Mouse (Mus musculus) midbrain, embryonic 15.5 days (tissue): ENCODE results near the gene Ddx4. TPM values are rescaled to one million over a fixed set of nuclear protein-coding genes. Genes with fewer than 3 reads are reported as not detected.
"Not testable (repeated sequence)": the region's sequence is repeated elsewhere in the genome, so short reads cannot be mapped to it uniquely, and the experiment has no call there.

Source experiments
- ATAC-seq: fragments of 200-750 bp; cut with Nextera tagmentation; replicated peaks from 2 replicates; pipeline ENCODE4 v1.8.0; 2017; ENCODE audit warnings: moderate TSS enrichment
- H3K27ac ChIP-seq: fragments of 300-500 bp; sonication (generic); 2 replicates; pipeline ENCODE4 v1.5.1; 2015; ENCODE audit warnings: mild to moderate bottlenecking, inconsistent platforms
- H3K27me3 ChIP-seq: fragments of 300-500 bp; sonication (generic); replicated peaks from 2 replicates; pipeline ENCODE4 v1.6.1; 2015; ENCODE audit warnings: inconsistent platforms
- H3K36me3 ChIP-seq: fragments of 300-500 bp; sonication (generic); replicated peaks from 2 replicates; pipeline ENCODE4 v1.6.1; 2015; ENCODE audit warnings: inconsistent platforms
- H3K4me1 ChIP-seq: fragments of 300-500 bp; sonication (generic); 2 replicates; pipeline ENCODE4 v1.6.1; 2015; ENCODE audit warnings: inconsistent platforms
- H3K4me2 ChIP-seq: fragments of 300-500 bp; sonication (generic); 2 replicates; pipeline ENCODE4 v1.6.1; 2015; ENCODE audit warnings: inconsistent platforms, mild to moderate bottlenecking, moderate library complexity
- H3K4me3 ChIP-seq: fragments of 300-500 bp; sonication (generic); 2 replicates; pipeline ENCODE4 v1.5.1; 2015; ENCODE audit warnings: mild to moderate bottlenecking, inconsistent platforms
- H3K9ac ChIP-seq: fragments of 300-500 bp; sonication (generic); 2 replicates; pipeline ENCODE4 v1.6.1; 2015; ENCODE audit warnings: mild to moderate bottlenecking, inconsistent platforms
- H3K9me3 ChIP-seq: fragments of 300-500 bp; sonication (generic); 2 replicates; pipeline ENCODE4 v1.6.1; 2016; ENCODE audit warnings: inconsistent platforms
- WGBS: fragments of 180-500 bp; shearing (Covaris S2); methylation state at CpG from one replicate; pipeline ENCODE4 v1.1.7; 2015; ENCODE audit warnings: mixed read lengths; 5-methylcytosine and 5-hydroxymethylcytosine counted together
- polyA plus RNA-seq: library from polyadenylated mRNA; unstranded; fragments of >200 nt; fragmentation: Nextera tagmentation; extraction: Ambion mirVana; gene quantifications from 2 replicates; pipeline ENCODE4 v1.2.1, GENCODE M21; 2015

The Ddx4 gene
- polyA plus RNA-seq, 1 experiment from 2014 or later = 0.77 TPM

GRCm38 (mm10) chr13:112580590-112581320 is 71.5 kb downstream of the Ddx4 start:
- Histone ChIP-seq H3K9me3 (no peaks in the 10 kb centered on the region), H3K9ac (no peak overlapping the region), H3K4me1 (no peaks in the 10 kb centered on the region), H3K27me3 (no peaks in the 10 kb centered on the region), H3K36me3 (no peaks in the 10 kb centered on the region), H3K27ac (no peak overlapping the region), H3K4me3 (no peak overlapping the region), H3K4me2 (no peak overlapping the region)
- peak; percentile 39; the same call in 1 of the 2 replicates for ATAC-seq
- 30% methylated on average over 11 of the region's 11 CpGs for WGBS

- H3K27me3 ChIP-seq, H3K9ac ChIP-seq, ATAC-seq: not testable (repeated sequence)
These were observed 74.2 kb downstream of the Ddx4 start for GRCm38 (mm10) chr13:112578041-112578440.

GRCm38 (mm10) chr13:112573800-112574199 is 78.5 kb downstream of the Ddx4 start:
- no peaks in the 10 kb centered on the region for H3K27me3 ChIP-seq
- H3K4me1 ChIP-seq = no peaks in the 10 kb centered on the region
- no peak overlapping the region for H3K4me2 ChIP-seq
- no peak overlapping the region for H3K9ac ChIP-seq
- H3K27ac ChIP-seq = no peak overlapping the region
- H3K36me3 ChIP-seq = no peaks in the 10 kb centered on the region
- no peak for ATAC-seq
- no peak overlapping the region for H3K4me3 ChIP-seq
- H3K9me3 ChIP-seq = no peaks in the 10 kb centered on the region

More at GRCm38 (mm10) chr13:112578041-112578440, 74.2 kb downstream of the Ddx4 start:
- H3K4me3 ChIP-seq, H3K4me2 ChIP-seq, H3K4me1 ChIP-seq, H3K9me3 ChIP-seq, H3K27ac ChIP-seq, H3K36me3 ChIP-seq: not testable (repeated sequence)
- WGBS = 79% methylated on average over 11 of the region's 11 CpGs

GRCm38 (mm10) chr13:112570768-112571167 is 81.5 kb downstream of the Ddx4 start:
- Histone ChIP-seq H3K4me1 (no peaks in the 10 kb centered on the region), H3K9ac (no peak overlapping the region), H3K27me3 (no peaks in the 10 kb centered on the region), H3K36me3 (no peaks in the 10 kb centered on the region), H3K4me2 (no peak overlapping the region), H3K9me3 (no peaks in the 10 kb centered on the region), H3K27ac (no peak overlapping the region), H3K4me3 (no peak overlapping the region)
- WGBS = 70% methylated on average over 5 of the region's 5 CpGs
- ATAC-seq = no peak

GRCm38 (mm10) chr13:112569606-112570005 is 82.7 kb downstream of the Ddx4 start:
- no peaks in the 10 kb centered on the region for H3K27me3 ChIP-seq
- H3K4me1 ChIP-seq = no peaks in the 10 kb centered on the region
- 59% methylated on average over 4 of the region's 4 CpGs for WGBS
- no peak overlapping the region for H3K4me3 ChIP-seq
- no peak overlapping the region for H3K9ac ChIP-seq
- ATAC-seq = no peak
- no peaks in the 10 kb centered on the region for H3K9me3 ChIP-seq
- H3K4me2 ChIP-seq = no peak overlapping the region
- H3K27ac ChIP-seq = no peak overlapping the region
- H3K36me3 ChIP-seq = no peaks in the 10 kb centered on the region

GRCm38 (mm10) chr13:112560554-112561138 is 91.6 kb downstream of the Ddx4 start:
- no peak overlapping the region for H3K9ac ChIP-seq
- H3K4me1 ChIP-seq = no peaks in the 10 kb centered on the region
- no peak for ATAC-seq
- no peak overlapping the region for H3K4me3 ChIP-seq
- no peak overlapping the region for H3K4me2 ChIP-seq
- WGBS = 88% methylated on average over 6 of the region's 6 CpGs
- no peaks in the 10 kb centered on the region for H3K9me3 ChIP-seq
- no peaks in the 10 kb centered on the region for H3K27me3 ChIP-seq
- no peak overlapping the region for H3K27ac ChIP-seq
- no peaks in the 10 kb centered on the region for H3K36me3 ChIP-seq

GRCm38 (mm10) chr13:112556501-112556900 is 95.8 kb downstream of the Ddx4 start:
- no peaks in the 10 kb centered on the region for H3K4me1 ChIP-seq
- 65% methylated on average over 2 of the region's 2 CpGs for WGBS
- H3K9ac ChIP-seq = no peak overlapping the region
- H3K27me3 ChIP-seq = no peaks in the 10 kb centered on the region
- ATAC-seq = no peak
- H3K27ac ChIP-seq = no peak overlapping the region
- H3K4me2 ChIP-seq = no peak overlapping the region
- H3K4me3 ChIP-seq = no peak overlapping the region
- no peaks in the 10 kb centered on the region for H3K9me3 ChIP-seq
- no peaks in the 10 kb centered on the region for H3K36me3 ChIP-seq

GRCm38 (mm10) chr13:112553304-112553703 is 99.0 kb downstream of the Ddx4 start:
- Histone ChIP-seq H3K9me3 (no peaks in the 10 kb centered on the region), H3K9ac (no peak overlapping the region), H3K4me1 (no peaks in the 10 kb centered on the region), H3K4me3 (no peak overlapping the region), H3K27me3 (no peaks in the 10 kb centered on the region), H3K36me3 (no peaks in the 10 kb centered on the region), H3K4me2 (no peak overlapping the region), H3K27ac (no peak overlapping the region)
- WGBS = 92% methylated on average over 5 of the region's 5 CpGs
- ATAC-seq = no peak

GRCm38 (mm10) chr13:112551641-112552548 is 100.4 kb downstream of the Ddx4 start:
- Histone ChIP-seq H3K27me3 (no peaks in the 10 kb centered on the region), H3K9me3 (no peaks in the 10 kb centered on the region), H3K4me1 (no peaks in the 10 kb centered on the region), H3K9ac (no peak overlapping the region), H3K36me3 (no peaks in the 10 kb centered on the region), H3K4me2 (no peak overlapping the region), H3K27ac (no peak overlapping the region), H3K4me3 (no peak overlapping the region)
- no peak for ATAC-seq
- WGBS = 90% methylated on average over 7 of the region's 7 CpGs

Other genes starting within 250 kb of the Ddx4 start
- 20.9 and 22.1 TPM in 2 replicates for gene Il6st, start 188.4 kb downstream of the Ddx4 start, polyA plus RNA-seq
- not detected in 2 replicates for gene Il31ra, start 58.1 kb downstream of the Ddx4 start, polyA plus RNA-seq
- 25.8 and 30.8 TPM in 2 replicates for gene Slc38a9, start 8.3 kb upstream of the Ddx4 start, polyA plus RNA-seq
- 59.9 and 62.3 TPM in 2 replicates for gene Plpp1, start 148.3 kb upstream of the Ddx4 start, polyA plus RNA-seq